Mouse (Mus musculus) spleen, adult 2 months (tissue): ENCODE measurements around the gene Ktn1. TPM values are rescaled to one million over a fixed set of nuclear protein-coding genes. Genes with fewer than 3 reads are reported as not detected.

ENCODE experiments used
- DNase-seq, 2 experiments: peaks; one replicate each; pipeline versions ENCODE4 v3.0.0 to v3.0.0-alpha.2; 2012 to 2021; ENCODE audit warnings: low spot score in 2 of 2, low read depth in 1 of 2
- H3K27ac ChIP-seq: fragments of 200-500 bp; 2 replicates; pipeline ENCODE4 v1.5.1; 2012; ENCODE audit warnings: low read length, inconsistent platforms; ENCODE audit not compliant: insufficient read depth
- H3K27me3 ChIP-seq: fragments of 200-500 bp; 2 replicates; pipeline ENCODE4 v1.6.1; 2012; ENCODE audit warnings: mild to moderate bottlenecking, moderate library complexity, low read length, inconsistent platforms; ENCODE audit not compliant: control insufficient read depth, insufficient read depth
- H3K36me3 ChIP-seq: fragments of 200-500 bp; 2 replicates; pipeline ENCODE4 v1.6.1; 2012; ENCODE audit warnings: mild to moderate bottlenecking, low read length, inconsistent platforms; ENCODE audit not compliant: control insufficient read depth, insufficient read depth
- H3K4me1 ChIP-seq: fragments of 200-500 bp; 2 replicates; pipeline ENCODE4 v1.6.1; 2011; ENCODE audit warnings: inconsistent platforms; ENCODE audit not compliant: control insufficient read depth, insufficient read depth, insufficient read length
- H3K4me3 ChIP-seq: fragments of 200-500 bp; 2 replicates; pipeline ENCODE4 v1.5.1; 2011; ENCODE audit warnings: mild to moderate bottlenecking, inconsistent platforms; ENCODE audit not compliant: insufficient read depth, insufficient read length; ENCODE audit errors: extremely low read depth
- CTCF ChIP-seq: fragments of 200-500 bp; IDR thresholded peaks from 2 replicates; pipeline ENCODE4 v1.5.1; 2011; ENCODE audit warnings: mild to moderate bottlenecking, inconsistent platforms; ENCODE audit not compliant: insufficient read depth, insufficient read length, insufficient replicate concordance; ENCODE audit errors: extremely low read depth
- POLR2A ChIP-seq: fragments of 200-500 bp; IDR thresholded peaks from 2 replicates; pipeline ENCODE4 v1.6.1; 2011; ENCODE audit warnings: low read depth, low read length, inconsistent platforms
- WGBS: fragments of 180-500 bp; shearing (Covaris S2); methylation state at CpG from one replicate; pipeline ENCODE4 v1.1.7; 2018; 5-methylcytosine and 5-hydroxymethylcytosine counted together
- polyA plus RNA-seq: library from polyadenylated mRNA; depleted of rRNA; stranded (reverse); fragments of >200 nt; gene quantifications from 2 replicates; pipeline ENCODE4 v1.2.3, GENCODE M21; 2012

Gene Ktn1
- polyA plus RNA-seq, 1 experiment: 4.7 TPM

DNA sequence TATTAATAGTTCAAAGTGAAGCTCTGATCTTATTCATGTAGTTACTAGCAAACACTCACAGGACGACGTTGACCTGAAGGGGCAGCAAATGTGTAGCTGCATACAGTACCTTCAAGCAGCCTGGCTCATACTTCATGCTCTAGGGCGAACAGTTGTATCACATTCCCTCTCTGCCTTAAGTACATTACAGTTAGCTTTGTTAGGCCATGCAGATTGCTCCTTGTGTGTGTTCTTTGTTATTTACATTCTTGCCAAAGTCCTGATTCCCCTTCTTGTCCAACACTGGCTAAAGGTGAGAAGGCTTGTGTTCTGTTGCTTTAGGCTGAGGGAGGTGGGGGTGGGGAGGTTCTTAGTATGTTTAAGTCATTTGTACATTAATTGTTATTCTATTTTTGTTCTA is 61.3 kb downstream of the Ktn1 start:
- Histone ChIP-seq H3K4me1 (no peaks in the 10 kb centered on the region), H3K36me3 (peaks cover 34% of the 10 kb centered on the region), H3K27ac (no peak overlapping the region), H3K4me3 (no peak overlapping the region), H3K27me3 (no peaks in the 10 kb centered on the region)
- DNase-seq: no peak
- TF ChIP-seq POLR2A (no peak), CTCF (no peak)
- WGBS: 93% methylated on average over 3 of the region's 3 CpGs

DNA sequence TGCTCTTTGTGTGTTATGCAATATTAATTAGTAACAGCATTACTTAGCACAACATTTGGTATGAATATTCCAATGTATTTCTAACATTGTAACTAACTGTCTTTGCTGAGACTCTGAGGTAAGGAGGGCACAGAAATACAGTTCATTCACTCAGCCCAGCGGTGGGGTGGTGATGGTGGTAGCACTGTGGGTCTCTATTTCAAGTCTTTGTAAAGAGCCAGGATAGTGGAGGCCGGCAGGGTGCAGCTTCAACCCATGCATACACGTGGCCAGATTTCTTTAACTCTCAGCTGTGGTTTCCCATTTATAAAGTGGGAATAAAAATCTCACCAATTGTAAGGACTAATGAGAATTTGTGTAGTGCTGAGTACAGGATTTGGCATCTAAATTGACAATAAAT is 67.5 kb downstream of the Ktn1 start:
- 91% methylated on average over 3 of the region's 3 CpGs for WGBS
- no peaks in the 10 kb centered on the region for H3K27me3 ChIP-seq
- no peak overlapping the region for H3K27ac ChIP-seq
- TF ChIP-seq POLR2A: no peak
- no peak for TF ChIP-seq CTCF
- H3K4me1 ChIP-seq: no peaks in the 10 kb centered on the region
- no peak for DNase-seq
- no peak overlapping the region for H3K4me3 ChIP-seq
- peaks cover 23% of the 10 kb centered on the region for H3K36me3 ChIP-seq

DNA sequence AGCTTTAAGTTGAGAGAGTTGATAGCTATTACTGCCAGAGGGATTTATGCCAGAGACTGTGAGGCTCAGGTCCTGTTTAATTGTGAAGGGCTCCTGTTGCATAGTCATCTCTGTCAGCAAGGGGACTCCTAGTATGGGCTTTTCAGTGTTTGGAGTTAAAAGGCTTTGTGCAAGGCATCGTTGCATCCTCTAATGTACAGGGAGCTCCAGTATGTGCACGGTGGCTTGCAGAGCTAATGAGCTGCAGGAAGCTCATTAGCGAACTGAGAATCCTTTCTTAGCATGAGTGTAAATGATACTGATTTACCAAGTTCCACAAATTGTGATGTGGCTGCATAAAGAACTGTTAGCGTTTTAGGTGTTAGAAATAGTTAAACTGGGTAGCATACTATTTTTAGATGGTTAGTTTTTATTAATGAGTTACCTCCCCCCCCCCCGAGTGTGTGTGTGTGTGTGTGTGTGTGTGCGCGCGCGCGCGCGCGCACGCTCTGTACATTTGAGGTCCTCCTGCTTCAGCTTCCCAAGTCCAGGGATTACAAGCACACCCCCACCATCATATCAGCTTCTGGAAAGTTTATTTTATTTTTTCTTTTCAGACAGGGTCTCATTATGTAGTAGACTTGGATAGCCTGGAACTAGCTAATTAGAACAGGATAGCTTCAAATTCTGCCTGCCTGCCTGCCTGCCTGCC is 69.8 kb downstream of the Ktn1 start:
- H3K4me3 ChIP-seq: no peak overlapping the region
- no peaks in the 10 kb centered on the region for H3K4me1 ChIP-seq
- peaks cover 21% of the 10 kb centered on the region for H3K36me3 ChIP-seq
- no peaks in the 10 kb centered on the region for H3K27me3 ChIP-seq
- no peak for DNase-seq
- TF ChIP-seq POLR2A (no peak), CTCF (no peak)
- WGBS: 97% methylated on average over 14 of the region's 14 CpGs
- no peak overlapping the region for H3K27ac ChIP-seq

DNA sequence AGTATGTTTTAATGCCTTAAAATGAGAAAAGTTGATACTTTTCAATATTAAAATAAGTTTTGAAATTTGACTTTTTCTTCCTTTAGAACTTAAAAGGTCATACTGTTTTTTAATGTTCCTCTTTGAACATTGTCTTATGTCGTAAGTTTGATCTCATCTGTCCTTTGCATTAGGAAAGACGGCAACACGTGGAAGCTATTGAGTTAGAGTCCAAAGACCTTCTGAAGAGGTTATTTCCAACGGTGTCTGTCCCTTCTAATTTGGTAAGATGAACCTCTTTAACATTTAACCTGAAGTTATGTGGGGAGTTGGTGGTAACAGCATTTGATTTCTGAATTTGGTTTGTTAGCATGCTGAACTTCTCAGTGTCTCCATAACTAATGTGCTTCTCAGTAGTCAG is 71.8 kb downstream of the Ktn1 start:
- 94% methylated on average over 4 of the region's 4 CpGs for WGBS
- peaks cover 28% of the 10 kb centered on the region for H3K36me3 ChIP-seq

DNA sequence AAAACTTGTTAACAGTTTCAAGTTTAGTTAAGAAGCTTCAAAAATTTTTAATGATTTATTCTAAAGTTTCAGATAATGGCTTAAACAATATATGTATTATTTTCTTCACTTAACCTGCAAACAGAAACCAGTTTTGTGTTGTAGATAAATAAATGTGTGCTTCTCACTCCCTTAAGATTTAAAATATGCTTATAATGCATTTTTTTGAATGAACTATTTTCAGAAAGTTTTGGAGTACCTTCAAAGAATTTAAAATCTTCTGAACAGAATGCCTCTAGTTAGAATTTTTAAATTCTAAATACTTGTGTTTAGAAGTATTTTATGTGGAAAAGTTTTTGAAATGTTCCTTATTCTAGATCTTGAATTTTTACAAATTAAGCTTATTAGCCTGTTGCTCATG is 74.8 kb downstream of the Ktn1 start:
- TF ChIP-seq POLR2A (no peak), CTCF (no peak)
- Histone ChIP-seq H3K36me3 (peaks cover 33% of the 10 kb centered on the region), H3K27me3 (no peaks in the 10 kb centered on the region), H3K4me3 (no peak overlapping the region), H3K4me1 (no peaks in the 10 kb centered on the region), H3K27ac (no peak overlapping the region)
- no peak for DNase-seq

More for the DNA sequence above, 71.8 kb downstream of the Ktn1 start:
- H3K27ac ChIP-seq: no peak overlapping the region
- no peaks in the 10 kb centered on the region for H3K27me3 ChIP-seq
- DNase-seq: no peak
- H3K4me3 ChIP-seq: no peak overlapping the region
- no peaks in the 10 kb centered on the region for H3K4me1 ChIP-seq
- TF ChIP-seq POLR2A (no peak), CTCF (no peak)

DNA sequence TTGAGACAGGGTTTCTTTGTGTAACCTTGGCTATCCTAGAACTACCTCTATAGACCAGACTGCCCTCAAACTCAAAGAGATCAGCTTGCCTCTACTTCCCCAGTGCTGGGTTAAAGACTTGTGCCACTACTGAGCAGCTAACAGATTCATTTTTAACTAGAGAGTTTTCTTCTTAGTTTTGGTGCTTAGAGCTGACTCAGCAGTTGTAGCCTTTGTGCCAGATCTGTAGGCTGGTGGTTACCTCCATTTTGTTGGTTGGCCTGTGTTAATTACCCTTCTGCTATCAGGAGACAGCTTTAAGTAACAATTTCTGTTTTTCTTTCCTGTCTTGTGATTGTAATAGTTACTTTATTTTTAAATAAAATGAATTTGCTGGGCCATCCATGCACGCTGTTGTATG is 80.3 kb downstream of the Ktn1 start:
- 98% methylated on average over 1 of the region's 1 CpGs for WGBS
- no peak overlapping the region for H3K4me3 ChIP-seq
- TF ChIP-seq CTCF (no peak), POLR2A (no peak)
- no peaks in the 10 kb centered on the region for H3K27me3 ChIP-seq
- H3K36me3 ChIP-seq: peaks cover 51% of the 10 kb centered on the region
- DNase-seq: no peak
- no peaks in the 10 kb centered on the region for H3K4me1 ChIP-seq
- no peak overlapping the region for H3K27ac ChIP-seq

DNA sequence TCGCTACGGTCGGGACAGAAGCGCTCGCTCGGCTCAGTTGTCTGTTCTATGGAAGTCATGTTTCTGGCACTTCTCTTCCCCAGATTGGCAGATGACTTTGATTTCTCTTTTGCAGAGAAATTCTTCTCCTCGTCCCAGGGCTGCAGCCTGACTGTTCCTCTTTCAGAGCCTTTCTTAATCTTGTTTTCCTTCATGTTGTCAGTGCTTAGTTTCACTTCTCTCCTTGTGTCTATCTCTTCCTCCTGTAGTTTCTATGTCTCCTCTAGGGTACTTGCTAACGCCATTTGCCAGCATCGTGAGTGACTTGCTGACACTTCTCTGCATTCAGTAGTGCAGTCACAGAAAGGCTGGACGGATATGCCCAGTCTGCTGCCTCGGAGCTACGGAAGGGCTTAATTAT is 87.1 kb downstream of the Ktn1 start:
- TF ChIP-seq CTCF (no peak), POLR2A (no peak)
- Histone ChIP-seq H3K4me1 (no peaks in the 10 kb centered on the region), H3K4me3 (no peak overlapping the region), H3K27me3 (no peaks in the 10 kb centered on the region), H3K27ac (no peak overlapping the region), H3K36me3 (peaks cover 17% of the 10 kb centered on the region)
- no peak for DNase-seq
- 68% methylated on average over 12 of the region's 12 CpGs for WGBS

DNA sequence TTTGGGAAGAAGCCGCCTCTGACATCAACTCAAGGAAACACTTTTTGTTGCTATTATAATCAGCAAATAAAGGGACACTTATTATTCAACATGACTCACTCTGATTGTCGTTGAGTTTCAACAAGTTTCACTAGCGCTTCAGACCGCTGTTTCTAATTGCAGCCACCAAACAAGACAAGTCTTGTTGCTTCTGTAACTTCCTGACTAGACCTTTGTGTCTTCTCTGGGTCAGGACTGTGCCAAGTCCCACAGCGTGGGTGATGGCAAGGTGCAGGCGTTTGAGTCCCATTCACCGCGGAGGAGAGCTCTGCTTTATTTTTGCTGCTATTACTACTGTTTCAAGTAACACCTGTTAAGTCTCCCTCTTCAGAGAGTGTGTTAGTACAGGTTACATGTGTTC is 88.2 kb downstream of the Ktn1 start:
- TF ChIP-seq CTCF: no peak
- TF ChIP-seq POLR2A: no peak
- Histone ChIP-seq H3K4me1 (no peaks in the 10 kb centered on the region), H3K36me3 (peaks cover 17% of the 10 kb centered on the region), H3K4me3 (no peak overlapping the region), H3K27me3 (no peaks in the 10 kb centered on the region), H3K27ac (no peak overlapping the region)
- 93% methylated on average over 8 of the region's 8 CpGs for WGBS
- DNase-seq: no peak
